Mouse (Mus musculus): ENCODE measurements around the gene Hbq1a. TPM values are rescaled to one million over a fixed set of nuclear protein-coding genes. Genes with fewer than 3 reads are reported as not detected.

Gene Hbq1a
- total and polyA plus RNA-seq, 3 experiments = 0.29 to 0.46 TPM; not detected in 1

DNA sequence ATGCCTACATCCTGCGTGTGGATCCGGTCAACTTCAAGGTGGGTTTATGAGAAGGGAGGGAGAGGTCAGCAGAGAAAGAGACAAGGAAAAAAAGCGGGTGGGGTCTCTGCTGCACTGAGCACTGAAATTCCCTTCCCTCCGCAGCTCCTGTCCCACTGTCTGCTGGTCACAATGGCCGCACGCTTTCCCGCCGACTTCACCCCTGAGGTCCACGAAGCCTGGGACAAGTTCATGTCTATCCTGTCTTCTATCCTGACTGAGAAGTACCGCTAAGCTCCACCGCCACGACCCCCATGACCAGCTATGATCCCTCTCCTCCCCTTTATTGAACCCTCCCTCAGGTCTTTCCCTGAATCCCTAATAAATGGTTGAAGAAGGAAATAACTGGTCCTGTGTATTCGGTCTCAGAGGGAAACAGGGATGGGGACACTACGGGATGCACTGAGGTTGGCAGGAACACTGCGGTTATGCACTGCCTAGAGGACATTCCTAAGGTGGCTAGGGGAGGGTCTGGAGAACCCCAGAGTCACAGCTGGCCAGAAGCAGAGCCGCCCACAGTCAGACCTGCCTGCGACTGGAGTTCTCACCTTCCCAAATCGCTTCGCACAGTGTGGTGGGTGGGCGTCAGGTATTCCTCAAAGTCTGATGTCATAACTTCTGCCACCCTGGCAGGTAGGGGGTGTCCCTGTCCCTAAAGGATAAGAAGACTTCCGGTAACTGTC, 22.0 kb upstream of the Hbq1a start:
- no peaks in the 10 kb centered on the region for H3K9me3 ChIP-seq (replicated peaks; ENCODE audit: insufficient read depth, low read length)
- no peak overlapping the region for H3K9ac ChIP-seq (ENCODE audit: control insufficient read depth, low read depth, low read length, poor library complexity, severe bottlenecking)
- no peak for DNase-seq (ENCODE audit: low read depth, low spot score)
- no peaks in the 10 kb centered on the region; a peak in 1 of 4 replicates for H3K27me3 ChIP-seq (ENCODE audit: control insufficient read depth in 1 of 2, insufficient read depth in 2 of 2, low read length in 2 of 2)
- H3K4me1 ChIP-seq (ENCODE audit: control insufficient read depth in 1 of 2, insufficient read depth in 2 of 2, low read length in 2 of 2) = peaks cover 2 to 13% of the 10 kb centered on the region in 2 experiments; a peak in 3 of 4 replicates
- no peak overlapping the region for H3K27ac ChIP-seq (ENCODE audit: control insufficient read depth, low read depth, low read length)
- TF ChIP-seq USF2 (IDR thresholded peaks at IDR 0.05; ENCODE audit: borderline replicate concordance in 1 of 2, insufficient read depth in 1 of 2, low read depth in 1 of 2, low read length in 2 of 2) = no peak
- no peak for TF ChIP-seq TCF12 (IDR thresholded peaks at IDR 0.05; ENCODE audit: low read depth, low read length)
- TF ChIP-seq GABPA (IDR thresholded peaks at IDR 0.05; ENCODE audit: low read depth, low read length) = no peak
- TF ChIP-seq SMC3 (IDR thresholded peaks at IDR 0.05; ENCODE audit: low read depth, low read length) = no peak
- no peak for TF ChIP-seq UBTF (IDR thresholded peaks at IDR 0.05; ENCODE audit: borderline replicate concordance, insufficient read depth, low read depth, low read length)
- no peak for TF ChIP-seq RAD21 (IDR thresholded peaks at IDR 0.05; ENCODE audit: low read depth, low read length)
- no peak for TF ChIP-seq MYB (IDR thresholded peaks at IDR 0.05; ENCODE audit: low read depth, low read length)
- no peak for TF ChIP-seq GATA1 (IDR thresholded peaks at IDR 0.05; ENCODE audit: low read depth, low read length)
- TF ChIP-seq TBP (IDR thresholded peaks at IDR 0.05; ENCODE audit: low read depth, low read length) = no peak
- TF ChIP-seq SIN3A (IDR thresholded peaks at IDR 0.05; ENCODE audit: low read length) = no peak
- H3K79me2 ChIP-seq (ENCODE audit: control insufficient read depth, insufficient read depth, low read length, poor library complexity) = no peaks in the 10 kb centered on the region
- no peak overlapping the region for H3K4me3 ChIP-seq (ENCODE audit: control insufficient read depth in 1 of 2, insufficient read depth in 1 of 2, low read depth in 2 of 2, low read length in 2 of 2)
- H3K36me3 ChIP-seq (ENCODE audit: control insufficient read depth in 1 of 2, insufficient read depth in 2 of 2, low read length in 2 of 2) = peaks cover 0 to 5% of the 10 kb centered on the region in 2 experiments; a peak in 2 of 4 replicates

DNA sequence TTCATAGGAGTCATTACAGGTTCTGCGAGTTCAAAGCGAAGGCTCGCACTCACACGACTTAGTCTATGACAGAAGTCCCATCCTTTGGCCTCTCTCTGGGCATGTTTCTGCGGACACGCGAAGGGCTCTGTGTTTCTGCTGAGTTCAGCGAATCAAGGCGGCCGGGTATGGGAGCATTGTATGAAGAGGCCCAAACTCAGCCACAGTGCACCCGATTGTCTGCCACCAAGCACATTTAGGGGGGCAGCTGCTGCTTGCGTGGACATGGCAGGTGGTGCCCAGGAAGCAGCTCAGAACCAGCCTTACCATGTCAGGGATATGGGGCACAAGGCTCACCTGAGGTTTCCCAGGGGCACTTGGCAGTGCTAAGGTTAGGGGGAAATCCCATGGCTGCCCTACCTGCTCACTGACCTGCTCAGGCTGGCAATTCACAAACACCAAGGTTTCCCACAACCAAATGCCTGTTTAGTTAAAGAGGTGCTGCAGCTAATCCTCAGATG, 21.4 kb upstream of the Hbq1a start:
- H3K9ac ChIP-seq (ENCODE audit: control insufficient read depth, low read depth, low read length, poor library complexity, severe bottlenecking) = no peak overlapping the region
- H3K27ac ChIP-seq (ENCODE audit: control insufficient read depth, low read depth, low read length) = no peak overlapping the region

DNA sequence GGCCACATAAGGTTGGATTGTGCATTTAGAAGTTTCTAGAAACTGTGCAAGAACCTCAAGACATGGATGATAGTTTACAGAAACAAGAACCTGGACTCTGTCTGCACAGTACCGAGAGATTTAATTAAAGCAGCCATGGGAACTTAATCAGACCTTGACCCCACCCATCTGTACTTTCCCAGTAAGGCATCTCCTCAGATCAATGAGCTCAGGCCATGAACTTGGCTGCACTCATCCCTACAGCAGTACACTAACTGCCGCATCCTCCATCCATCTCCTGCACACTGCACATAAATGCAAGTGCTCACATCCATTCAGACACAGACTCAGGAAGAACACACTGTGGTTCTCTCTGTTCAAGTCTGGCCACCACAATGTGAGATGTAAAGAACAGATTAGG, 19.2 kb upstream of the Hbq1a start:
- Histone ChIP-seq H3K4me1 (ENCODE audit: control insufficient read depth in 1 of 2, insufficient read depth in 2 of 2, low read length in 2 of 2) (peaks cover 2 to 13% of the 10 kb centered on the region in 2 experiments; a peak in 3 of 4 replicates), H3K4me3 (ENCODE audit: control insufficient read depth in 1 of 2, insufficient read depth in 1 of 2, low read depth in 2 of 2, low read length in 2 of 2) (no peak overlapping the region), H3K36me3 (ENCODE audit: control insufficient read depth in 1 of 2, insufficient read depth in 2 of 2, low read length in 2 of 2) (peaks cover 0 to 5% of the 10 kb centered on the region in 2 experiments; a peak in 2 of 4 replicates), H3K27me3 (ENCODE audit: control insufficient read depth in 1 of 2, insufficient read depth in 2 of 2, low read length in 2 of 2) (no peaks in the 10 kb centered on the region), H3K79me2 (ENCODE audit: control insufficient read depth, insufficient read depth, low read length, poor library complexity) (no peaks in the 10 kb centered on the region), H3K9me3 (replicated peaks; ENCODE audit: insufficient read depth, low read length) (no peaks in the 10 kb centered on the region), H3K9ac (ENCODE audit: control insufficient read depth, low read depth, low read length, poor library complexity, severe bottlenecking) (no peak overlapping the region), H3K27ac (ENCODE audit: control insufficient read depth, low read depth, low read length) (no peak overlapping the region)
- no peak for TF ChIP-seq ZC3H11A (IDR thresholded peaks at IDR 0.05; ENCODE audit: low read depth, low read length)
- TF ChIP-seq CHD1 (IDR thresholded peaks at IDR 0.05; ENCODE audit: low read depth, low read length) = no peak
- TF ChIP-seq MYC (IDR thresholded peaks at IDR 0.05; ENCODE audit: low read depth, low read length) = no peak
- no peak for TF ChIP-seq TAL1 (IDR thresholded peaks at IDR 0.05; ENCODE audit: low read length)
- TF ChIP-seq MYB (IDR thresholded peaks at IDR 0.05; ENCODE audit: low read depth, low read length) = no peak
- no peak for TF ChIP-seq USF1 (IDR thresholded peaks at IDR 0.05; ENCODE audit: low read depth, low read length)
- TF ChIP-seq RAD21 (IDR thresholded peaks at IDR 0.05; ENCODE audit: low read depth, low read length) = no peak
- no peak for TF ChIP-seq POLR2AphosphoS2 (IDR thresholded peaks at IDR 0.05; ENCODE audit: low read length)
- no peak for TF ChIP-seq SIN3A (IDR thresholded peaks at IDR 0.05; ENCODE audit: low read length)
- no peak for TF ChIP-seq MAX (IDR thresholded peaks at IDR 0.05; ENCODE audit: low read length)
- TF ChIP-seq KAT2A (conservative IDR thresholded peaks at IDR 0.05; ENCODE audit: low read depth, low read length) = no peak
- TF ChIP-seq ZKSCAN1 (IDR thresholded peaks at IDR 0.05; ENCODE audit: low read depth, low read length) = no peak
- DNase-seq (ENCODE audit: low read depth, low spot score) = no peak

More for the DNA sequence above, 21.4 kb upstream of the Hbq1a start:
- Histone ChIP-seq H3K4me1 (ENCODE audit: control insufficient read depth in 1 of 2, insufficient read depth in 2 of 2, low read length in 2 of 2) (peaks cover 2 to 13% of the 10 kb centered on the region in 2 experiments; a peak in 3 of 4 replicates), H3K79me2 (ENCODE audit: control insufficient read depth, insufficient read depth, low read length, poor library complexity) (no peaks in the 10 kb centered on the region), H3K27me3 (ENCODE audit: control insufficient read depth in 1 of 2, insufficient read depth in 2 of 2, low read length in 2 of 2) (no peaks in the 10 kb centered on the region; a peak in 1 of 4 replicates), H3K9me3 (replicated peaks; ENCODE audit: insufficient read depth, low read length) (no peaks in the 10 kb centered on the region), H3K36me3 (ENCODE audit: control insufficient read depth in 1 of 2, insufficient read depth in 2 of 2, low read length in 2 of 2) (peaks cover 0 to 5% of the 10 kb centered on the region in 2 experiments; a peak in 2 of 4 replicates), H3K4me3 (ENCODE audit: control insufficient read depth in 1 of 2, insufficient read depth in 1 of 2, low read depth in 2 of 2, low read length in 2 of 2) (no peak overlapping the region)
- TF ChIP-seq RCOR1 (IDR thresholded peaks at IDR 0.05; ENCODE audit: low read depth, low read length) (no peak), CHD1 (IDR thresholded peaks at IDR 0.05; ENCODE audit: low read depth, low read length) (no peak), JUND (IDR thresholded peaks at IDR 0.05; ENCODE audit: low read depth, low read length) (no peak), MAFK (IDR thresholded peaks at IDR 0.05; ENCODE audit: borderline replicate concordance, low read depth, low read length) (no peak), POLR2A (IDR thresholded peaks at IDR 0.05; ENCODE audit: control insufficient read depth in 1 of 2, insufficient read depth in 1 of 2, low read depth in 1 of 2, low read length in 2 of 2, poor library complexity in 1 of 2) (no peak)
- DNase-seq (ENCODE audit: low read depth, low spot score) = no peak

Measured in MEL (cell line).